ENCODE assay signal across 7 mouse cellular contexts in the genomic region with DNA sequence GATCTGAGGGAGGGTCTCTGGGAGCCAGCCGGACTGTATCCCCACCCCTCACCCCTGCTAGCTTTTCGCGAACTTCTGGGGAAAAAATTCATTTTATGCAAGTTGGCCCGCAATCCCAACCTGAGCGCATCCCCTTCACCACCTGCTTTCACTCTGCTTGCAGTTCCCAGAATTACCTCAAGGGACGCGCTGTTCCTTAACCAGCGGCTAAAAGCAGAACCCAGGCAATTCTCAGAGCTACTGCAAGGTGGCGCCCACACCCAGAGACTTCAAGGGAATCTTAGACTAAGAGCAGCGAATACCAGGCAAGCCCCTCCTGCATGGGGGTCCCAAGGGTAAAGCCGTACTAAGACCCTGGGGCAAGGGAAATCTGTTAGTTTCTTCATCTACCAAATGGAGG. TPM values are rescaled to one million over a fixed set of nuclear protein-coding genes. Genes with fewer than 3 reads are reported as not detected.
A peak's percentile ranks its signal among the peaks of the same experiment; 100 is the strongest.
DNase-seq lines count a peak whose midpoint lies in the region; TF ChIP-seq lines count a peak whose summit lies in the region.

No protein-coding gene starts in this region.

- TF ChIP-seq POLR2A in CH12.LX (IDR thresholded peaks at IDR 0.05; ENCODE audit: low read depth, low read length), result no peak
- TF ChIP-seq POLR2A in spleen, adult 2 months (IDR thresholded peaks at IDR 0.05; ENCODE audit: low read depth, low read length), result no peak

- peak; percentile 74 for TF ChIP-seq RAD21 in CH12.LX (IDR thresholded peaks at IDR 0.05; ENCODE audit: low read depth, low read length)

- H3K4me2 ChIP-seq in CH12.LX (ENCODE audit: insufficient read depth, low read depth, poor library complexity, severe bottlenecking), result no peak overlapping the region

- DNase-seq in CH12.LX (ENCODE audit: extremely low read depth), result peak; percentile 92
- DNase-seq in cerebellum, adult 18-20 months, result peak; percentile 86 to 87
- DNase-seq in gastrocnemius, adult 18-20 months (ENCODE audit: low spot score), result peak; percentile 82
- DNase-seq in large intestine, adult 2 months (ENCODE audit: low read depth, low spot score), result peak; percentile 77
- peak; percentile 96 for DNase-seq in lung, postnatal 36 days
- peak; percentile 82 for DNase-seq in spleen, adult 2 months (ENCODE audit: low read depth in 1 of 2, low spot score in 2 of 2)

- H3K27me3 ChIP-seq in C2C12 (ENCODE audit: control insufficient read depth, insufficient read depth, insufficient read length), result peaks cover 23% of the 10 kb centered on the region
- peaks cover 4% of the 10 kb centered on the region for H3K27me3 ChIP-seq in CH12.LX (replicated peaks)
- peaks cover 9% of the 10 kb centered on the region for H3K27me3 ChIP-seq in spleen, adult 2 months (ENCODE audit: control insufficient read depth, insufficient read depth, low read length)

- TF ChIP-seq EP300 in CH12.LX (IDR thresholded peaks at IDR 0.05; ENCODE audit: low read length), result no peak

- no peak overlapping the region for H3ac ChIP-seq in C2C12 (ENCODE audit: control insufficient read depth, insufficient read length, low read depth)

- no peak overlapping the region for H3K4me3 ChIP-seq in C2C12 (ENCODE audit: insufficient read depth, poor library complexity, severe bottlenecking)
- H3K4me3 ChIP-seq in CH12.LX (replicated peaks in 1 of 3; ENCODE audit: low read depth in 2 of 3, low read length in 2 of 3, poor library complexity in 1 of 3), result no peak overlapping the region
- H3K4me3 ChIP-seq in spleen, adult 2 months (ENCODE audit: extremely low read depth, insufficient read depth, insufficient read length), result no peak overlapping the region

- no peak overlapping the region for H3K9ac ChIP-seq in CH12.LX (ENCODE audit: insufficient read depth, low read depth)

- H3K27ac ChIP-seq in CH12.LX (ENCODE audit: insufficient read depth, low read depth), result no peak overlapping the region
- H3K27ac ChIP-seq in spleen, adult 2 months (ENCODE audit: insufficient read depth, low read length), result no peak overlapping the region

- WGBS in large intestine, adult 2 months, result 4% methylated on average over 11 of the region's 11 CpGs
- WGBS in spleen, adult 2 months, result 3% methylated on average over 11 of the region's 11 CpGs

- H3K79me2 ChIP-seq in C2C12 (ENCODE audit: control insufficient read depth, insufficient read depth), result peaks cover 21% of the 10 kb centered on the region
- peaks cover 18% of the 10 kb centered on the region for H3K79me2 ChIP-seq in CH12.LX (replicated peaks; ENCODE audit: control insufficient read depth, extremely low read depth, insufficient read depth, poor library complexity, severe bottlenecking)

- peaks cover 9% of the 10 kb centered on the region for H3K9me3 ChIP-seq in CH12.LX (replicated peaks; ENCODE audit: low read length)

- peak; percentile 92 for TF ChIP-seq CTCF in C2C12 (IDR thresholded peaks at IDR 0.05; ENCODE audit: control insufficient read depth, insufficient read depth, insufficient read length)
- TF ChIP-seq CTCF in CH12.LX (conservative IDR thresholded peaks at IDR 0.05 in 1 of 2, IDR thresholded peaks at IDR 0.05 in 1 of 2; ENCODE audit: low read depth in 2 of 2, low read length in 2 of 2), result peak; percentile 85 to 100
- peak; percentile 93; the same call in 1 of the 2 replicates for TF ChIP-seq CTCF in spleen, adult 2 months (IDR thresholded peaks at IDR 0.05; ENCODE audit: extremely low read depth, insufficient read depth, insufficient read length, insufficient replicate concordance)

- in situ Hi-C loops in CH12.LX (cut with MboI; ENCODE audit: low pct_ligation_motif_present, low pct_unique_long_range_greater_than_20kb, low sequenced_read_pairs), result no loop called here

- H3K79me3 ChIP-seq in C2C12 (ENCODE audit: low read depth), result peaks cover 12% of the 10 kb centered on the region

- H3K36me3 ChIP-seq in C2C12 (ENCODE audit: control insufficient read depth, insufficient read depth) (peaks cover 8% of the 10 kb centered on the region), CH12.LX (replicated peaks in 1 of 2; ENCODE audit: control insufficient read depth in 1 of 2, insufficient read depth in 1 of 2, low read length in 1 of 2) (peaks cover 0 to 7% of the 10 kb centered on the region in 2 experiments)
- H3K36me3 ChIP-seq in spleen, adult 2 months (ENCODE audit: control insufficient read depth, insufficient read depth, low read length), result no peaks in the 10 kb centered on the region

- H3K4me1 ChIP-seq in CH12.LX (ENCODE audit: control insufficient read depth in 1 of 2, insufficient read depth in 2 of 2), result peaks cover 9 to 24% of the 10 kb centered on the region in 2 experiments
- H3K4me1 ChIP-seq in spleen, adult 2 months (ENCODE audit: control insufficient read depth, insufficient read depth, insufficient read length), result peaks cover 16% of the 10 kb centered on the region

- dilution Hi-C loops in CH12.LX (cut with MboI; ENCODE audit: extremely low pct_ligation_motif_present, extremely low pct_unique_long_range_greater_than_20kb, low sequenced_read_pairs), result no loop called here

TF ChIP-seq in C2C12, 6 proteins besides CTCF, POLR2A, EP300 and RAD21:
- no peak for TF ChIP-seq FOSL1 (IDR thresholded peaks at IDR 0.05; ENCODE audit: insufficient read depth, low read length, poor library complexity, severe bottlenecking)

TF ChIP-seq in CH12.LX, 34 proteins besides CTCF, POLR2A, EP300 and RAD21 (continues in another document):
- TF ChIP-seq IRF4 (IDR thresholded peaks at IDR 0.05; ENCODE audit: low read depth, low read length) (peak; percentile 41; the same call in 1 of the 2 replicates), ZNF384 (IDR thresholded peaks at IDR 0.05; ENCODE audit: low read depth, low read length) (peak; percentile 26; the same call in 1 of the 2 replicates), USF2 (conservative IDR thresholded peaks at IDR 0.05; ENCODE audit: low read depth, low read length) (no peak), MAFK (IDR thresholded peaks at IDR 0.05; ENCODE audit: insufficient replicate concordance, low read length) (no peak), JUN (IDR thresholded peaks at IDR 0.05; ENCODE audit: insufficient read depth, low read depth, low read length) (no peak), CHD1 (IDR thresholded peaks at IDR 0.05; ENCODE audit: low read depth, low read length) (no peak), SMC3 (IDR thresholded peaks at IDR 0.05; ENCODE audit: low read depth, low read length) (peak; percentile 89), ZKSCAN1 (IDR thresholded peaks at IDR 0.05; ENCODE audit: borderline replicate concordance, low read depth, low read length) (no peak), MXI1 (IDR thresholded peaks at IDR 0.05; ENCODE audit: low read depth, low read length) (no peak), NELFE (IDR thresholded peaks at IDR 0.05; ENCODE audit: low read depth, low read length) (peak; percentile 81; the same call in 1 of the 2 replicates), ZC3H11A (IDR thresholded peaks at IDR 0.05; ENCODE audit: low read depth, low read length) (no peak), ZMIZ1 (IDR thresholded peaks at IDR 0.05; ENCODE audit: low read depth, low read length) (no peak), PAX5 (IDR thresholded peaks at IDR 0.05; ENCODE audit: low read length) (no peak), TCF12 (IDR thresholded peaks at IDR 0.05; ENCODE audit: low read depth, low read length) (peak; percentile 61; the same call in 1 of the 2 replicates), MYC (IDR thresholded peaks at IDR 0.05; ENCODE audit: low read depth, low read length) (0 out of 2 replicates have a peak, but pooled peaks have one; percentile 37), TBP (conservative IDR thresholded peaks at IDR 0.05; ENCODE audit: low read depth, low read length) (no peak), BHLHE40 (IDR thresholded peaks at IDR 0.05; ENCODE audit: low read depth, low read length) (0 out of 2 replicates have a peak, but pooled peaks have one; percentile 19), HCFC1 (IDR thresholded peaks at IDR 0.05; ENCODE audit: low read depth, low read length) (peak; percentile 35; the same call in 1 of the 2 replicates)

RNA-seq across cellular contexts. Expression of a gene that starts 2.2 kb away (rescaled TPM):
- polyA plus RNA-seq in C2C12 (2012; fragmentation: generic; extraction: Trizol), result 41.5 TPM
- total RNA-seq in CH12.LX (2012; rRNA removed), result 41.7 and 42.8 TPM in 2 replicates
- total RNA-seq in CH12.LX (2014; rRNA removed), result 16.2 and 18.4 TPM in 2 replicates
- 30.0 and 31.2 TPM in 2 replicates for polyA plus RNA-seq in CH12.LX (2012; ENCODE audit: insufficient read length, low read depth)
- total RNA-seq in gastrocnemius, adult 18-20 months (2021), result 10 to 100 TPM; 50.8 to 51.5 TPM
- 49.2 and 62.6 TPM in 2 replicates for polyA plus RNA-seq in large intestine, adult 2 months (2012; rRNA removed)
- polyA plus RNA-seq in spleen, adult 2 months (2012; rRNA removed), result 55.4 and 78.4 TPM in 2 replicates

RNA-seq across cellular contexts. Expression of a gene that starts 6.9 kb away (rescaled TPM):
- polyA plus RNA-seq in C2C12 (2012; fragmentation: generic; extraction: Trizol), result 0.04 TPM
- not detected in 2 replicates for total RNA-seq in CH12.LX (2012; rRNA removed)
- total RNA-seq in CH12.LX (2014; rRNA removed), result not detected in 2 replicates
- polyA plus RNA-seq in CH12.LX (2012; ENCODE audit: insufficient read length, low read depth), result not detected in 2 replicates
- total RNA-seq in gastrocnemius, adult 18-20 months (2021), result under 1 TPM; 0.09 to 0.12 TPM
- polyA plus RNA-seq in large intestine, adult 2 months (2012; rRNA removed), result not detected in 2 replicates
- 12.2 and 21.3 TPM in 2 replicates for polyA plus RNA-seq in spleen, adult 2 months (2012; rRNA removed)

RNA-seq across cellular contexts. Expression of a gene that starts 23.8 kb away (rescaled TPM):
- 33.7 TPM for polyA plus RNA-seq in C2C12 (2012; fragmentation: generic; extraction: Trizol)
- 13.5 and 14.3 TPM in 2 replicates for total RNA-seq in CH12.LX (2012; rRNA removed)
- total RNA-seq in CH12.LX (2014; rRNA removed), result 10.3 and 10.9 TPM in 2 replicates
- polyA plus RNA-seq in CH12.LX (2012; ENCODE audit: insufficient read length, low read depth), result 7.7 and 9.4 TPM in 2 replicates
- total RNA-seq in gastrocnemius, adult 18-20 months (2021), result 10 to 100 TPM; 64.7 to 67.6 TPM
- polyA plus RNA-seq in large intestine, adult 2 months (2012; rRNA removed), result 93.2 and 106 TPM in 2 replicates
- 44.8 and 48.4 TPM in 2 replicates for polyA plus RNA-seq in spleen, adult 2 months (2012; rRNA removed)

RNA-seq across cellular contexts. Expression of a gene that starts 46.4 kb away (rescaled TPM):
- polyA plus RNA-seq in C2C12 (2012; fragmentation: generic; extraction: Trizol), result 29.3 TPM
- 55.5 and 62.6 TPM in 2 replicates for total RNA-seq in CH12.LX (2012; rRNA removed)
- 28.8 and 29.0 TPM in 2 replicates for total RNA-seq in CH12.LX (2014; rRNA removed)
- polyA plus RNA-seq in CH12.LX (2012; ENCODE audit: insufficient read length, low read depth), result 57.1 and 64.9 TPM in 2 replicates
- total RNA-seq in gastrocnemius, adult 18-20 months (2021), result 1 to 10 TPM; 8.0 to 9.3 TPM
- polyA plus RNA-seq in large intestine, adult 2 months (2012; rRNA removed), result 21.1 and 22.0 TPM in 2 replicates
- polyA plus RNA-seq in spleen, adult 2 months (2012; rRNA removed), result 40.8 and 43.1 TPM in 2 replicates

RNA-seq across cellular contexts. Expression of a gene that starts 49.9 kb away (rescaled TPM):
- 49.4 TPM for polyA plus RNA-seq in C2C12 (2012; fragmentation: generic; extraction: Trizol)
- 9.7 and 12.6 TPM in 2 replicates for total RNA-seq in CH12.LX (2012; rRNA removed)
- 7.1 and 7.3 TPM in 2 replicates for total RNA-seq in CH12.LX (2014; rRNA removed)
- 2.2 and 2.9 TPM in 2 replicates for polyA plus RNA-seq in CH12.LX (2012; ENCODE audit: insufficient read length, low read depth)
- 1 to 10 TPM; 8.0 to 8.3 TPM for total RNA-seq in gastrocnemius, adult 18-20 months (2021)
- 23.6 and 28.9 TPM in 2 replicates for polyA plus RNA-seq in large intestine, adult 2 months (2012; rRNA removed)
- polyA plus RNA-seq in spleen, adult 2 months (2012; rRNA removed), result 87.4 and 115 TPM in 2 replicates

Comparison
In these comparisons a context has a peak if more than half of its experiments do, and no peak if none do; other contexts are left out.
1. RNA of a gene that starts 6.9 kb away (polyA plus RNA-seq): 12.2 to 21.3 TPM in spleen, adult 2 months; 0.04 TPM in C2C12 (single experiment), not detected in CH12.LX and not detected in large intestine, adult 2 months; every median in the first group is over 10 times any median in the second.
2. Peak in every context shown above with its lines, with median percentiles within 50 percentile points of each other: CTCF ChIP-seq and DNase-seq.